Mouse (Mus musculus) liver, adult 2 months (tissue): ENCODE measurements around the gene Scyl2.

Experiments used
- CTCF ChIP-seq: fragments of 200-500 bp; IDR thresholded peaks from 2 replicates; pipeline ENCODE4 v1.5.1; 2011; ENCODE audit warnings: low read depth, low read length, control low read depth
- POLR2A ChIP-seq: fragments of 200-500 bp; IDR thresholded peaks from 2 replicates; pipeline ENCODE4 v1.6.1; 2011; ENCODE audit warnings: low read length, control low read depth; ENCODE audit not compliant: insufficient read depth; ENCODE audit errors: extremely low read depth

DNA sequence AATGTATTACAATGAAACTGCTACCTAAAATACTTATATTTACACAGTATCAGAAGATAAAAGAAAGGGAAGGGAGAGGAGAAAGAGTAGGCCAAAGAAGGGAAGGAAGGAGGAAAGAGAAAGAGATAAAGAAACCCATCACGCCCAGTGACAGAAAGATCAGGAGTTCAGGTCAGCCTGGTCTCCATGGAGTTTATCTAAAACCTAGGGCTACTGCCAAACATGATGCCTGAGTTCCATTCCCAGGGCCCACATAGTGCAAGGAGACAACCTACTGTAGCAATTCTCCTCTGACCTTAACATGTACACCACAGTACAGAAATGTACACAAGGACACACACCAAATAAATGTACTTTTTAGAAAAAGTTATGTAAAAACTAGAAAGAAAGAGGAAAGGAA, 3.9 kb downstream of the Scyl2 start:
- no peak for TF ChIP-seq CTCF
- TF ChIP-seq POLR2A = no peak
